Mouse (Mus musculus) testis, adult 2 months (tissue): ENCODE results near the gene Dctn1. TPM values are rescaled to one million over a fixed set of nuclear protein-coding genes. Genes with fewer than 3 reads are reported as not detected.
A peak's percentile ranks its signal among the peaks of the same experiment; 100 is the strongest.

Source experiments
- H3K27ac ChIP-seq: fragments of 200-500 bp; 2 replicates; pipeline ENCODE4 v1.5.1; 2012; ENCODE audit warnings: low read depth, low read length; ENCODE audit not compliant: control insufficient read depth, insufficient read depth
- H3K27me3 ChIP-seq: fragments of 200-500 bp; 2 replicates; pipeline ENCODE4 v1.6.1; 2012; ENCODE audit warnings: mild to moderate bottlenecking, low read length, moderate library complexity; ENCODE audit not compliant: control insufficient read depth, insufficient read depth
- H3K36me3 ChIP-seq: fragments of 200-500 bp; 2 replicates; pipeline ENCODE4 v1.6.1; 2012; ENCODE audit warnings: mild to moderate bottlenecking, low read length; ENCODE audit not compliant: control insufficient read depth, insufficient read depth
- H3K4me1 ChIP-seq: fragments of 200-500 bp; 2 replicates; pipeline ENCODE4 v1.6.1; 2012; ENCODE audit warnings: low read length; ENCODE audit not compliant: control insufficient read depth, insufficient read depth
- H3K4me3 ChIP-seq: fragments of 200-500 bp; 2 replicates; pipeline ENCODE4 v1.5.1; 2012; ENCODE audit warnings: low read depth, mild to moderate bottlenecking, low read length, moderate library complexity, mixed read lengths; ENCODE audit not compliant: control insufficient read depth
- CTCF ChIP-seq: fragments of 200-500 bp; IDR thresholded peaks from 2 replicates; pipeline ENCODE4 v1.5.1; 2012; ENCODE audit warnings: low read depth, mild to moderate bottlenecking, inconsistent platforms, low read length, moderate library complexity; ENCODE audit not compliant: control insufficient read depth, insufficient read depth, insufficient replicate concordance
- POLR2A ChIP-seq: fragments of 200-500 bp; IDR thresholded peaks from 2 replicates; pipeline ENCODE4 v1.6.1; 2012; ENCODE audit warnings: low read depth, mild to moderate bottlenecking, inconsistent platforms, low read length, moderate library complexity; ENCODE audit not compliant: control insufficient read depth
- polyA plus RNA-seq: library from polyadenylated mRNA; depleted of rRNA; stranded (reverse); fragments of >200 nt; gene quantifications from 2 replicates; pipeline ENCODE4 v1.2.3, GENCODE M21; 2012

Dctn1 gene
- polyA plus RNA-seq, 1 experiment = 49.3 TPM

- no peak overlapping the region for H3K4me3 ChIP-seq
- no peak overlapping the region for H3K27ac ChIP-seq
- TF ChIP-seq POLR2A (no peak), CTCF (no peak)
- H3K36me3 ChIP-seq = no peaks in the 10 kb centered on the region
- H3K27me3 ChIP-seq = no peaks in the 10 kb centered on the region
- peaks cover 8% of the 10 kb centered on the region for H3K4me1 ChIP-seq
Observed at GRCm38 (mm10) chr6:83127419-83127818, 38.3 kb upstream of the Dctn1 start.

DNA sequence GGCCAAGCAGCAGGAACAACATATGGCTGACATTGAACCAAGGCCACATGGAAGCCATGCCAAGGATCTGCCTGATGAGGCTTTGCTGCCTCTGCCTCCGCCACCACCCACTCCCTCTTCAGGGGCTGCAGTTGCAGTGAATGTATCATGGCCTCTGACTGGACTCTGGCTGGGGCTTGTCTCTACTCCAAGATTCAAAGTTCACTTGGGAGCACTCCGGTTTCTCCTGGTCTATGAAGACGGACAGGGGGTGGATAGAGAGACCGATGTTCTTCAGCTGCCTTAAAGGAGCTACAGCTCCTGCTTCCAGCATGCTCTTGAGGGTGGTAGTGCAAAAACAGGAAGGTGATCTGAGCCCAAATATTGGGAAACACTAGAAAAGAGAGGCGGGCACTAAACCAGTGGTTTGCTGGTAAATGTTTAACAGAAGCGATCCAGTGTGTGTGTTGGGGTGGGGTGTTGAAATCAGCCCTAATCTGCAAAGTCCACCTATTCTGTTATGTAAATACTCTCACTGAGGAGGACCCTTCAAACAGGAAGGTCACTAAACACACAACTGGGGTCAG lies 34.2 kb upstream of the Dctn1 start:
- no peaks in the 10 kb centered on the region for H3K36me3 ChIP-seq
- no peaks in the 10 kb centered on the region for H3K27me3 ChIP-seq
- TF ChIP-seq CTCF = no peak
- TF ChIP-seq POLR2A = no peak
- H3K4me3 ChIP-seq = no peak overlapping the region
- no peak overlapping the region for H3K27ac ChIP-seq
- peaks cover 10% of the 10 kb centered on the region for H3K4me1 ChIP-seq

GRCm38 (mm10) chr6:83132176-83132919 lies 33.4 kb upstream of the Dctn1 start:
- Histone ChIP-seq H3K4me3 (no peak overlapping the region), H3K27ac (no peak overlapping the region), H3K27me3 (no peaks in the 10 kb centered on the region), H3K4me1 (peaks cover 18% of the 10 kb centered on the region), H3K36me3 (no peaks in the 10 kb centered on the region)
- no peak for TF ChIP-seq POLR2A
- no peak for TF ChIP-seq CTCF

GRCm38 (mm10) chr6:83134226-83134625 lies 31.5 kb upstream of the Dctn1 start:
- H3K27me3 ChIP-seq = no peaks in the 10 kb centered on the region
- H3K4me3 ChIP-seq = no peak overlapping the region
- no peak for TF ChIP-seq CTCF
- TF ChIP-seq POLR2A = no peak
- H3K4me1 ChIP-seq = peaks cover 29% of the 10 kb centered on the region
- H3K36me3 ChIP-seq = no peaks in the 10 kb centered on the region
- no peak overlapping the region for H3K27ac ChIP-seq

DNA sequence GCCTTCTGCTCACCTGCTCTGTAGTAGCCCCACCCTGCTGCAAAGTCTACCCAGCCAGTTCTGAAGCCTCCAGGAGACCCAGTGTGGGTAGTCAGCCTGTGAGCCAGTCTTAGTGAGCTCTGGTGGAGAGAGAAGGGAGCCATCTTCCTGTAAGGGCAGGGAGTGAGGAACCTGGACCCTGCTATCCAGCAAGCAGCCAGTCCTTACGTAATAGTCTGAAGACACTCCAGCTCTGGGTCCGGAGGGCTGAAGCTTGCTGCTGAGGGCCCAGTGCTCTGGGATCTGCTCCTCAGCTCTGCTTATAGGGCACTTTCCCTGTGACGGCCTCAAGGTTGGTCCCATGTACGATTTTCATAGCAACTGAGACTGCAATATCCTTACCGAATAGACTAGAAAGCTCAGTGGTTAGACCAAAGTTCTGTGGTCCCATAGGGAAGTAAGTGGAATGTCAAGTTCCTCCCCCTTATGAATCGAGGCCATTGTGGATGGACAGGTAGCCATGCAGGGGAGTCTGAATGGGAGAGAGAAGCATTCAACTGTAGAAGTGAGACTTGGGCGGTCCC lies 30.7 kb upstream of the Dctn1 start, which contains the start of gene Rtkn:
Gene Rtkn (plus strand): TSS at position 513 of the 563 bp plus-strand sequence.
- H3K27me3 ChIP-seq = no peaks in the 10 kb centered on the region
- peak within 1 kb of the TSS; percentile 2 for H3K4me3 ChIP-seq
- H3K27ac ChIP-seq = peak within 1 kb of the TSS; percentile 69; the same call in 1 of the 2 replicates
- TF ChIP-seq POLR2A (no peak), CTCF (no peak)
- no peaks in the 10 kb centered on the region for H3K36me3 ChIP-seq
- H3K4me1 ChIP-seq = peaks cover 29% of the 10 kb centered on the region

DNA sequence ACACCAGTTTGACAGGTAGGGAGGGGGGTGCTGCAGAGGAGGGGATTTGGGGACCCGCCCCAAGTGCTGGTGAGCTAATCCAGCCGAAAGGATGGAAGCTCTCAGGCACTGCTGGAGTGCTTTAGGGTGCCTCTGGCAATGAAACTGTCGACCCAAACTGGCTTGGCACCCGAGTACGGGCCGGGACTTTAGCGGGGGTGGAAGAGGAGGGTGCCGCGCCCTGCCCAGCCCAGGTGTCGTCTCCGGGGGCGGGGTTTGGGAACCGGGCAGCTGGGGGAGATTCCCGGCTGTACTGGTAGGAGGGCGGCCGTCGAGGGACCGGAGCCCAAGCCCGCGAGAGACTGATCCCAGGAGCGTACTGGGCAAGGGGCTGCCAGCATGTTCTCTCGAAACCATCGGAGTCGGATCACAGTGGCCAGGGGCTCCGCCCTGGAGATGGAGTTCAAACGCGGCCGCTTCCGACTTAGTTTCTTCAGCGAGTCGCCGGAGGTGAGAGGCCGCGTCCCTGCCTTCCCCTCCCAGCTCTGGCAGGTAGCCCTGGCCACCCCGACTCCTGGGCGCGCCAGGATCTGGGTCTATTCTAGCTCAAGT lies 30.1 kb upstream of the Dctn1 start:
- TF ChIP-seq POLR2A = no peak
- no peak for TF ChIP-seq CTCF
- H3K27ac ChIP-seq = no peak overlapping the region

GRCm38 (mm10) chr6:83136291-83136880 lies 29.3 kb upstream of the Dctn1 start:
- peak overlapping the region; percentile 69 for H3K27ac ChIP-seq
- H3K27me3 ChIP-seq = no peaks in the 10 kb centered on the region
- no peaks in the 10 kb centered on the region for H3K36me3 ChIP-seq
- H3K4me1 ChIP-seq = peaks cover 29% of the 10 kb centered on the region
- TF ChIP-seq CTCF (no peak), POLR2A (no peak)
- peak overlapping the region; percentile 59 for H3K4me3 ChIP-seq

More for the DNA sequence above, 30.1 kb upstream of the Dctn1 start:
- Histone ChIP-seq H3K4me3 (peak overlapping the region; percentile 2), H3K4me1 (peaks cover 29% of the 10 kb centered on the region), H3K36me3 (no peaks in the 10 kb centered on the region), H3K27me3 (no peaks in the 10 kb centered on the region)
